Mouse (Mus musculus) embryonic facial prominence, embryonic 12.5 days (tissue): ENCODE measurements at regions not wholly inside any gene's neighbourhood (a gene's known extent, or its start where the extent isn't known, plus 50 kb on each side); places are given as distances from the start of the nearest gene placed in this dataset.
A peak's percentile ranks its signal among the peaks of the same experiment; 100 is the strongest.
"Not testable (repeated sequence)": the region's sequence is repeated elsewhere in the genome, so short reads cannot be mapped to it uniquely, and the experiment has no call there.

Source experiments
- ATAC-seq: fragments of 200-750 bp; cut with Nextera tagmentation; 2 replicates; pipeline ENCODE4 v1.8.0; 2017; ENCODE audit not compliant: insufficient number of reproducible peaks, insufficient read depth, low FRiP score, low TSS enrichment
- H3K27ac ChIP-seq: fragments of 300-500 bp; sonication (generic); 2 replicates; pipeline ENCODE4 v1.5.1; 2016; ENCODE audit warnings: mild to moderate bottlenecking
- H3K27me3 ChIP-seq: fragments of 300-500 bp; sonication (generic); 2 replicates; pipeline ENCODE4 v1.6.1; 2016; ENCODE audit warnings: mild to moderate bottlenecking, moderate library complexity
- H3K36me3 ChIP-seq: fragments of 300-500 bp; sonication (generic); 2 replicates; pipeline ENCODE4 v1.6.1; 2016; ENCODE audit warnings: mild to moderate bottlenecking
- H3K4me1 ChIP-seq: fragments of 300-500 bp; sonication (generic); 2 replicates; pipeline ENCODE4 v1.6.1; 2016
- H3K4me2 ChIP-seq: fragments of 300-500 bp; sonication (generic); replicated peaks from 2 replicates; pipeline ENCODE4 v1.6.1; 2016; ENCODE audit warnings: mild to moderate bottlenecking, moderate library complexity
- H3K4me3 ChIP-seq: fragments of 300-500 bp; sonication (generic); 2 replicates; pipeline ENCODE4 v1.5.1; 2016; ENCODE audit warnings: mild to moderate bottlenecking
- H3K9ac ChIP-seq: fragments of 300-500 bp; sonication (generic); 2 replicates; pipeline ENCODE4 v1.6.1; 2016; ENCODE audit warnings: mild to moderate bottlenecking, moderate library complexity
- H3K9me3 ChIP-seq: fragments of 300-500 bp; sonication (generic); 2 replicates; pipeline ENCODE4 v1.6.1; 2016; ENCODE audit warnings: mild to moderate bottlenecking, moderate library complexity
- WGBS: fragments of 180-500 bp; shearing (Covaris S2); methylation state at CpG from one replicate; pipeline ENCODE4 v1.1.7; 2016; 5-methylcytosine and 5-hydroxymethylcytosine counted together

DNA sequence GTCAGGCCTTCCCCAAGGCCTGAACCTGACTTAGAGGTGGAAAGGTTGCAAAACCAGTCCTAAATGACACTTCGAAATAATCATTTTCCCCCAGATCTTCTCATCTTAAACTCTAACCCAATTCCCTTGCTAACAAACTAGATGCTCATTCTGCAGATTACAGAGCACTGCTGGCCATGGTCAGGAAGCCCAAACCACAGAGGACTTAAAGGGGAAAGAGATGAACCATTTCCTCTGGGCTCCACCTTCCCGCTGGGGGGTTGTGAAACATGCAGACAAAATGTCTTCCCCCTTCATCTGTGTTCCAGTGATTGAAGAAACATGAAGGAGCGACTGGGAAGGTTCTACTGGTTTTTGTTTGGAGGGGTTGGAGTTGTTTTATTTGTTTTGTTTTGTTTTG, 181.4 kb downstream of the Dhx15 start:
- H3K9ac ChIP-seq: no peak overlapping the region
- no peaks in the 10 kb centered on the region for H3K27me3 ChIP-seq
- H3K36me3 ChIP-seq: no peaks in the 10 kb centered on the region
- no peak for ATAC-seq
- 92% methylated on average over 3 of the region's 3 CpGs for WGBS
- no peak overlapping the region for H3K27ac ChIP-seq
- H3K4me2 ChIP-seq: no peak overlapping the region
- H3K9me3 ChIP-seq: no peaks in the 10 kb centered on the region
- H3K4me3 ChIP-seq: no peak overlapping the region
- no peaks in the 10 kb centered on the region; the same call in 1 of the 2 replicates for H3K4me1 ChIP-seq

DNA sequence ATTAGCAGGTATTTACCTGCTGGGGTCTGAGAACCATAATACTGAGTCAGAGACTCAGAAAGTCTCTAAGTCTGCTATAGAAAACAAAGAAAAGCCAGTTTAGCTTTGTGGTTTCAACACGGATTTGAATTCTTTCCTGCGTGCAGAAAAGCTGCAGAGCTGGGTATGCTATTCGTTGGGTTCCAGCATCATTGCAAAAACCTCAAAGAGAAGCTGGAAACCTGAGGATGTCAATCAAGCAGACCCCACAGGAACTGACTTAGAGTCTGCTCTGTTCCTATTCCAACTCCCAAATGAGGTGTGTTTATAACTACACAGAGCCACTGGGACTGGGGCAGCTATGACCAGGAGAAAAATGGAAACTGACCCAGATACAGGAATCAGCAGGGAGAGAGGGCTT, 183.5 kb downstream of the Dhx15 start:
- Histone ChIP-seq H3K9ac (no peak overlapping the region), H3K36me3 (no peaks in the 10 kb centered on the region), H3K27ac (no peak overlapping the region), H3K4me1 (no peaks in the 10 kb centered on the region; the same call in 1 of the 2 replicates), H3K4me2 (no peak overlapping the region), H3K27me3 (no peaks in the 10 kb centered on the region), H3K4me3 (no peak overlapping the region), H3K9me3 (no peaks in the 10 kb centered on the region)
- 64% methylated on average over 3 of the region's 3 CpGs for WGBS
- no peak for ATAC-seq

DNA sequence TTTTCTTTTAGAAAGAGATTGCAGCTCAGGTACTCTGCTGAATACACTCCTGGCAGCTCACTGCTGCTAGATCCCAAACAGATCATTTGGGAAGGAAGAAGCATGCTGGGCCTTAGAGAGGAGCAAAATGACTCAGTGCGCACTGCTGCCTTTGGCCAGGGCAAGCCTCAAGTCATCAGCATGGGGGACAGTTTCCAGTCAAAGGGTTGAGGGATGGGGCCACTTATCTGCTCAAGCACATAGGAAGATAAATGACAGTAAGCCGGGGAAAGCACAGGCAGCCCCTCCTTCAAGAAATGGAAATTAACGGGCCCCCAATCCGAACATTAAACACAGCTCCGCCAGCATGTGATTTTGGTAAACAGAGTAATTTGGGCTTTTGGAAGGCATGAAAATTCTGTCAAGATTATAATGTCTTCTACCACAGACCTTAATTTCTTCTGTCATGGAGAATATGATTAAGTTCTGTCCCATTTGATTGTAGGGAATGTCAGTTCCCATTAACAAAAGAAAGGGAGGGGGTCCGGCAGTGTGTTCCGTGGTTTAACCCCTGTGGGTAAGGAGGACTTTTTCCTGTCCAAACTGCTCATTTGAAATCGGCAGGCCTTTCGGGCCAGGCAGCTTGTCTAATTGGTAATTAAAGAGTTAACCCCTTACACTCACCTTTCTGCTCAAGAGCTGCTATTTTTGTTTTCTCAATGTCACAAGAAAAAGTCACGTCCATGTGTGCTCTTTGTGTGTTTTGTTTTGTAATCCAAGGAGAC, 199.3 kb downstream of the Dhx15 start:
- Histone ChIP-seq H3K9ac (no peak overlapping the region), H3K9me3 (no peaks in the 10 kb centered on the region), H3K4me2 (peak overlapping the region; percentile 22; the same call in 1 of the 2 replicates), H3K27ac (no peak overlapping the region), H3K4me1 (peaks cover 14% of the 10 kb centered on the region; the same call in 1 of the 2 replicates), H3K36me3 (no peaks in the 10 kb centered on the region), H3K27me3 (no peaks in the 10 kb centered on the region), H3K4me3 (no peak overlapping the region)
- 12% methylated on average over 10 of the region's 10 CpGs for WGBS
- ATAC-seq: no peak

DNA sequence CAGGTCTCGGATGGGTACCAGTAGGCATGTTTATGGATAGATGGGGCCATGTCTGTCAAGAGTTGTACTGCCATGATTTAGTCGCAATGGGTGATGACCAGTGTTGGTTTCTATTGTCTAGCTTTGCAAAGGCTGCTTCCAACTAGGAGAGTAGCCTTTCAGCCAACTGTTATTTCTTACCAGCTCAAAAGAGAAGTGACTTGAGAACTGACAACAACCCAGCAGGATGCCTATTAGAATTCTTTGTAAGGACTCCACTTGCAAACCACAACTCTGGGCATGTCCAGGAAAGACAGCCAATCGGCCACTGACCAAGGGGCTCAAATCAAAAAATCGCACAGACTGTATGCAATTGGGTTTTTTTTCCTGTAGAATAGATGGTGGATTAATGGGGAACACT, 200.9 kb downstream of the Dhx15 start:
- Histone ChIP-seq H3K27ac (no peak overlapping the region), H3K4me1 (peaks cover 10% of the 10 kb centered on the region; the same call in 1 of the 2 replicates), H3K9ac (no peak overlapping the region), H3K4me2 (no peak overlapping the region), H3K27me3 (no peaks in the 10 kb centered on the region), H3K4me3 (no peak overlapping the region), H3K36me3 (no peaks in the 10 kb centered on the region), H3K9me3 (no peaks in the 10 kb centered on the region)
- WGBS: 57% methylated on average over 4 of the region's 4 CpGs
- no peak for ATAC-seq

DNA sequence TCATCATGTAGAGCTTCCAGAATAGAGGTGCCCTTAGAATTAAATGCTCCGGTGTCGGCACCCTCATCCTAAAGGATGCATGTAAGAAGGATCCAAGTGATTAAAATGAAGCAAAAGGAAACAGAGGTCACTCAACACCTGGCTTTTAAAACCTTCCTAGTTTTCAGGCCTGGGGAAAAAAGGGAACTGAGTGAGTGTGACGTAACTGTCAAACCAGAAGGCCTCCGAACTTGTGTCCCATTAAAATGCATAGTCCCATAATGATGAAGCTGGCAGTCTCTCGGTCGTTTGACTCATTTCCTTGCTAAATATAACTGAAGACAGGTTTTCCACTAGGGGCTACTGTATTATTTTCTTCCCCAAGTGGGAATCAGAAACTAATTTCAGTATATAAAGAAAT, 201.4 kb downstream of the Dhx15 start:
- WGBS: 71% methylated on average over 6 of the region's 6 CpGs
- H3K36me3 ChIP-seq: no peaks in the 10 kb centered on the region
- no peaks in the 10 kb centered on the region for H3K9me3 ChIP-seq
- H3K27me3 ChIP-seq: no peaks in the 10 kb centered on the region
- H3K9ac ChIP-seq: no peak overlapping the region
- H3K4me1 ChIP-seq: peaks cover 10% of the 10 kb centered on the region; the same call in 1 of the 2 replicates
- no peak for ATAC-seq
- no peak overlapping the region for H3K27ac ChIP-seq
- H3K4me3 ChIP-seq: no peak overlapping the region
- H3K4me2 ChIP-seq: no peak overlapping the region

DNA sequence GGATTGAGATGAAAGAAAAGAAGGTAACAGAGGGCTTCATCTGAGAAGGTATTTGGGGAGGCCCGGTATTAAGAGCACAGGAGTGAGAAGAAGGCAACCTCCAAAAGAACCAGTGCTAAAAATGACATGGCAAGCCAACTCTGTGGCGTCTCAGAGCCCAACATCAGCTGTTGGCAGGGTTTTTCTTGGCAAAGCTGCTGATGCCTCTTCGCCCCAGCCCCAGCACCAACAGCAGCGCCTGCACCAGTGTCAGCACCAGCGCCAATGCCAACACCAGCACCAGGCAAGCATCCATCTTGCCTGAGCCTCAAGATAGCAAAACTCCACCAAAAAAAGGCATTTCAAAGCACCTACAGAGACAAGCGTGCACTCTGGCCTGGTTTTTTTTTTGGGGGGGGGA, 205.3 kb downstream of the Dhx15 start:
- no peak for ATAC-seq

DNA sequence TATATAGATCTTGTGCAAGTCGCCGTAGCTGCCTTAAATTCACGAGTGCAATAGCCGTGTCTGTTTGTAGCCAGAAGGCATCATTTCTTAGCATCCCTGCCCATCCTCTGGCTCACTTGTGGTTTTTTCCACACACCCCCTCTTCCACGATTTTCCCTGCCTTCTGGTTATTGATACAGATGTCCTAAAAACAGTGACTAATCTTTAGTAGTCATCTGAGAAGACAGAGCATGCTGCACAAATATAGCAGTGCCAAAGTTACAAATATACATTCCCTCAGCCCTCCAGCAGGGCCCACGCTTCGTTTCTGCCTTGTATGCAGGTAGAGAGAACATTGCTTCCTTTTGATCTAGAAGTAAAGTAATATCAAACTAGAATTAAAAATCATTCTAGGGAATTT, 207.5 kb downstream of the Dhx15 start:
- no peak for ATAC-seq
- H3K4me1 ChIP-seq: no peaks in the 10 kb centered on the region
- H3K4me2 ChIP-seq: no peak overlapping the region
- no peak overlapping the region for H3K9ac ChIP-seq
- no peaks in the 10 kb centered on the region for H3K36me3 ChIP-seq
- no peaks in the 10 kb centered on the region for H3K27me3 ChIP-seq
- H3K27ac ChIP-seq: no peak overlapping the region
- no peak overlapping the region for H3K4me3 ChIP-seq
- WGBS: 85% methylated on average over 7 of the region's 7 CpGs
- H3K9me3 ChIP-seq: no peaks in the 10 kb centered on the region

More for the DNA sequence above, 205.3 kb downstream of the Dhx15 start:
- Histone ChIP-seq H3K27me3 (no peaks in the 10 kb centered on the region), H3K36me3 (no peaks in the 10 kb centered on the region), H3K4me1 (no peaks in the 10 kb centered on the region), H3K4me2 (no peak overlapping the region), H3K27ac (no peak overlapping the region), H3K9me3 (no peaks in the 10 kb centered on the region), H3K9ac (no peak overlapping the region), H3K4me3 (no peak overlapping the region)
- 92% methylated on average over 6 of the region's 6 CpGs for WGBS

DNA sequence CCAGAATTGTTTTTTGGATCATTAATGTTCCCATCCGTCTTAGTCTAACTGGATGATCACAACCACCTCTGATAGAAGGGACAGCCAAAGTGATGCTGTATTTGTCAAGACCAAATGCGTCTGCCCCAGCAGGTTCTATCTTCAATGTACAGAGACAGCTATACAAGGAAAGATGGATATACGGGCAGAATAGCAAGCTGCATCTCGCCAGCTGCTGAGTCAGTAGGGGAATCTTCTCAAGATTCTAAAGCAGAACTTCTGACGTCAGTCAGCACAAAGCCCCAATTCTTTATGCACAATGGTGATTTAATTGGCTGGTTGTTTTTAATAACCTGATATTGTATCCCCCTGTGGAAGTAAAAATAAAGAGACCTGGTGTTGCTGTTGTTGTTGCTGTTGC, 209.4 kb downstream of the Dhx15 start:
- H3K9me3 ChIP-seq: no peaks in the 10 kb centered on the region
- H3K4me1 ChIP-seq: no peaks in the 10 kb centered on the region
- 68% methylated on average over 5 of the region's 5 CpGs for WGBS
- H3K9ac ChIP-seq: no peak overlapping the region
- no peaks in the 10 kb centered on the region for H3K36me3 ChIP-seq
- H3K4me3 ChIP-seq: no peak overlapping the region
- no peak for ATAC-seq
- no peak overlapping the region for H3K4me2 ChIP-seq
- no peaks in the 10 kb centered on the region for H3K27me3 ChIP-seq
- no peak overlapping the region for H3K27ac ChIP-seq

DNA sequence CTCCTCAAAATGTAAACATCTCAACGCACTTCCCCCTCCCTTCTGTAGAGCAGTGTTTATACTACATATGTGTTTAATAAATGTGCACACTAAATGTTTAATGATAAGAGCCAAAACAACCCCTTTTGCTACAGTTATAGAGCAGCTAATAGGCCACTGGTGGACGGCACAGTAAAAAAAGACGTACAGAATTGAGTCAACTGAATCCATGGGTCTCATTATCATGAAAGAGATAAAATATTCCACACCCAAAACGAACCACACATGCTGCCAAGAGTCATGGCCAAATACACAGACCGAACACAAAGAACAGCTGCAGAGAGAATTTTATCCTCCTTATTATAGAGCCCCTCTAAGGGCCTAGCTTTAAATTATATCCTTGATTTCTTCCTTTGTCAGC, 237.8 kb downstream of the Dhx15 start:
- no peak overlapping the region for H3K4me3 ChIP-seq
- H3K9ac ChIP-seq: no peak overlapping the region
- 62% methylated on average over 5 of the region's 5 CpGs for WGBS
- H3K4me2 ChIP-seq: no peak overlapping the region
- H3K36me3 ChIP-seq: no peaks in the 10 kb centered on the region
- H3K4me1 ChIP-seq: no peaks in the 10 kb centered on the region
- no peaks in the 10 kb centered on the region for H3K9me3 ChIP-seq
- no peak overlapping the region for H3K27ac ChIP-seq
- ATAC-seq: no peak
- H3K27me3 ChIP-seq: no peaks in the 10 kb centered on the region

DNA sequence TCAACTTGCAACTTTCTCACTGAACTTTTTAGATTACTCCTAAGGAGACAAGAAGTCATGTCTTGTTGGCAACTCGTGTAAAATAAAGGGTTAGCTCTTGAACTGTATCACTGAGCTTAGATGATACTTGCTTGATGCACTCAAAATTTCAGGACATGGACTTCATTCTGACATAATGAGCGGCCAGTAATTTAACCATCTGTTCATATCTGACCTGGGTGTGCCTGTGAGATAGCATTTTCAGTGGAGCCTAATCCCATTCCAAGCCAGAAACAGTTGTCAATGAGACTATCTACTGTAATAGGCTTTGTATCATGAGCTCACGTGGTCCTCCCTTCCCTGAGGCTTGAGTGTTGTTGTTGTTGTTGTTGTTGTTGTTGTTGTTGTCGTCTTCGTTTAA, 240.3 kb downstream of the Dhx15 start:
- Histone ChIP-seq H3K9me3 (no peaks in the 10 kb centered on the region), H3K4me1 (no peaks in the 10 kb centered on the region), H3K9ac (no peak overlapping the region), H3K27me3 (no peaks in the 10 kb centered on the region), H3K27ac (no peak overlapping the region), H3K36me3 (no peaks in the 10 kb centered on the region), H3K4me3 (no peak overlapping the region), H3K4me2 (no peak overlapping the region)
- WGBS: 88% methylated on average over 5 of the region's 5 CpGs
- ATAC-seq: no peak

DNA sequence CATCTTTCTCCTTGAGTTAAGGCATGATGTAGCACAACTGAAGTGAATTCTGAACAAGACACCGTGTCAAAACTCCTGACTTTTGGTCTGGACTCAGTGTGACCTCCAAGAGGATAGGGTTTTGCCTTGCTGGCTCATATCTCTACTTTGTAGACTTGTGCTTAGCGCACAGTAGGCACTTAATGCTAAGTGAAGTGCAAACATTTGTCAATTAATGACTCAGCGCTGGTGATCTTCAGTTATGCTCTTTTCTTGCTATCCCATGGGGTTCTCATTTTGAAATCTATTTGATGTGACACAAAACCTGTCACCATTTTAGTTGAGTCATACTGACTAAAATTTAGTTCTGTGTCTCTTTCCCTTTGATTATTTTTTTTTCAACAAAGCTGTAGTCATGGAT, 244.3 kb downstream of the Dhx15 start:
- Histone ChIP-seq H3K9ac (no peak overlapping the region), H3K27me3 (no peaks in the 10 kb centered on the region), H3K27ac (no peak overlapping the region), H3K4me1 (no peaks in the 10 kb centered on the region), H3K9me3 (no peaks in the 10 kb centered on the region), H3K4me2 (no peak overlapping the region), H3K4me3 (no peak overlapping the region), H3K36me3 (no peaks in the 10 kb centered on the region)
- ATAC-seq: no peak
- 90% methylated on average over 3 of the region's 3 CpGs for WGBS

DNA sequence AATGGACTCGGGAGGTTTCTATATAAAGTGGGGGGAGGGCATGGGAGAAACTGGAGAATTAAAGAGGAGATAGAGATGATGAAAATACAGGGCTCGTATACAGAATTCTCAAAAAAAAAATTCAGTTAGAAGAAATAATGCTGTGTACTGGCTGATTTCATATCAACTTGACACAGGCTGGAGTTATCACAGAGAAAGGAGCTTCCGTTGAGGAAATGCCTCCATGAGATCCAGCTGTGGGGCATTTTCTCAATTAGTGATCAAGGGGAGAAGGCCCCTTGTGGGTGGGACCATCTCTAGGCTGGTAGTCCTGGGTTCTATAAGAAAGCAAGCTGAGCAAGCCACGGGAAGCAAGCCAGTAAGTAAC, 248.4 kb downstream of the Dhx15 start:
- not testable (repeated sequence) for ATAC-seq, H3K9me3 ChIP-seq
- 33% methylated on average over 4 of the region's 4 CpGs for WGBS

More for the DNA sequence above, 248.4 kb downstream of the Dhx15 start:
- not testable (repeated sequence) for H3K36me3 ChIP-seq, H3K9ac ChIP-seq, H3K27ac ChIP-seq, H3K4me1 ChIP-seq, H3K4me2 ChIP-seq, H3K4me3 ChIP-seq, H3K27me3 ChIP-seq
